Mouse (Mus musculus) embryonic facial prominence, embryonic 10.5 days (tissue): ENCODE measurements around the gene Itga7. TPM values are rescaled to one million over a fixed set of nuclear protein-coding genes. Genes with fewer than 3 reads are reported as not detected.
"Not testable (repeated sequence)": the region's sequence is repeated elsewhere in the genome, so short reads cannot be mapped to it uniquely, and the experiment has no call there.

Source experiments
- DNase-seq: peaks from one replicate; pipeline ENCODE4 v3.0.0-alpha.2; 2017; ENCODE audit warnings: low spot score
- H3K27ac ChIP-seq: fragments of 300-500 bp; sonication (generic); replicated peaks from 2 replicates; pipeline ENCODE4 v1.5.1; 2016; ENCODE audit warnings: mild to moderate bottlenecking
- H3K27me3 ChIP-seq: fragments of 300-500 bp; sonication (generic); replicated peaks from 2 replicates; pipeline ENCODE4 v1.6.1; 2016; ENCODE audit warnings: low read depth, mild to moderate bottlenecking; ENCODE audit not compliant: poor library complexity, severe bottlenecking
- H3K36me3 ChIP-seq: fragments of 300-500 bp; sonication (generic); replicated peaks from 2 replicates; pipeline ENCODE4 v1.6.1; 2016; ENCODE audit warnings: mild to moderate bottlenecking, moderate library complexity
- H3K4me1 ChIP-seq: fragments of 300-500 bp; sonication (generic); 2 replicates; pipeline ENCODE4 v1.6.1; 2016
- H3K4me3 ChIP-seq: fragments of 300-500 bp; sonication (generic); 2 replicates; pipeline ENCODE4 v1.5.1; 2016; ENCODE audit warnings: mild to moderate bottlenecking, moderate library complexity
- H3K9me3 ChIP-seq: fragments of 300-500 bp; sonication (generic); 2 replicates; pipeline ENCODE4 v1.6.1; 2016; ENCODE audit warnings: mild to moderate bottlenecking
- WGBS: fragments of 180-500 bp; shearing (Covaris S2); methylation state at CpG from one replicate; pipeline ENCODE4 v1.1.7; 2016; 5-methylcytosine and 5-hydroxymethylcytosine counted together
- polyA plus RNA-seq: library from polyadenylated mRNA; unstranded; fragments of >200 nt; fragmentation: Nextera tagmentation; extraction: Ambion mirVana; gene quantifications from 2 replicates; pipeline ENCODE4 v1.2.1, GENCODE M21; 2016

The Itga7 gene
- polyA plus RNA-seq, 1 experiment from 2014 or later, result 2.7 TPM

DNA sequence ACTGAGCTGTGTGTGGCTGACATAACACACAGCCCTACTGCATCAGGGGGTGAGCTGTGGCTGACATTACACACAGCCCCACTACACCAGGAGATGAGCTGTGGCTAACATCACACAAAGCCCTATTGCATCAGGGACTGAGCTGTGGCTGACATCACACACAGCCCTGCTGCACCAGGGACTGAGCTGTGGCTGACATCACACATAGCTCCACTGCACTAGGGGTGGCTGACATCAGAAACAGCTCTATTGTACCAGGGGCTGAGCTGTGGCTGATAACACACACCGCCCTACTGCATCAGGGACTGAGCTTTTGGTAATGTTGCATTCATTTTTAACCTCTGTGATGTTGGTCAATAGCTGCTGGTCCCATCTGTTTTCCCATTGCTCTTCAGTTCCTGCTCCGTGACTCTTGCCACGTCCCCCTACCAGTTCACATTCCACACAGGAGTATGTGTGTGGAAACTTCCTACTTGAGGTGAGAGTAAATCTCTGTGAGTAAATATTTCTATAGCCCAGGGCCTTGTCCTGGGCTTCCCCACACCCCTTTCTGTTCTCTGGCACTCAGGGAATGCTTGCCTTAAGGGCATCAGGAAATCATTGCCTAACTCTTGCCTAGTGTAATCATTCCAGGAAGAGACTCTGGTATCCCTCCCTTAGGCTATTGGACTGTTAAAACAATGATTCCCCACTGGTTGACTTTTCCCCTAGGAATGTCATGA is 47.2 kb downstream of the Itga7 start:
- H3K36me3 ChIP-seq, result no peaks in the 10 kb centered on the region
- no peak for DNase-seq
- H3K27ac ChIP-seq, result no peak overlapping the region
- no peak overlapping the region for H3K4me3 ChIP-seq
- peaks cover 6% of the 10 kb centered on the region; the same call in 1 of the 2 replicates for H3K4me1 ChIP-seq
- no peaks in the 10 kb centered on the region for H3K27me3 ChIP-seq
- 66% methylated on average over 3 of the region's 3 CpGs for WGBS
- no peaks in the 10 kb centered on the region for H3K9me3 ChIP-seq

GRCm38 (mm10) chr10:128989131-128989530 is 55.5 kb downstream of the Itga7 start, which contains the start of gene Olfr9:
TSS of gene Olfr9 (plus strand) at chr10:128989431.
- H3K4me1 ChIP-seq, H3K36me3 ChIP-seq, H3K9me3 ChIP-seq, DNase-seq, H3K4me3 ChIP-seq, H3K27me3 ChIP-seq, H3K27ac ChIP-seq: not testable (repeated sequence)
- WGBS, result 61% methylated on average over 1 of the region's 1 CpGs

GRCm38 (mm10) chr10:128990129-128990850 is 56.7 kb downstream of the Itga7 start:
- not testable (repeated sequence) for H3K9me3 ChIP-seq, DNase-seq, H3K27me3 ChIP-seq, H3K36me3 ChIP-seq, H3K4me1 ChIP-seq, H3K4me3 ChIP-seq, H3K27ac ChIP-seq
- WGBS, result 68% methylated on average over 7 of the region's 10 CpGs

GRCm38 (mm10) chr10:128990994-128991393 is 57.4 kb downstream of the Itga7 start:
- Histone ChIP-seq H3K4me1 (no peaks in the 10 kb centered on the region), H3K9me3 (no peaks in the 10 kb centered on the region)
- DNase-seq, result no peak

GRCm38 (mm10) chr10:128995796-128996195 is 62.2 kb downstream of the Itga7 start:
- 94% methylated on average over 1 of the region's 1 CpGs for WGBS
- no peaks in the 10 kb centered on the region for H3K36me3 ChIP-seq
- no peak for DNase-seq
- no peak overlapping the region for H3K4me3 ChIP-seq
- no peaks in the 10 kb centered on the region for H3K4me1 ChIP-seq
- H3K27me3 ChIP-seq, result no peaks in the 10 kb centered on the region
- no peak overlapping the region for H3K27ac ChIP-seq
- H3K9me3 ChIP-seq, result no peaks in the 10 kb centered on the region

More at GRCm38 (mm10) chr10:128990994-128991393, 57.4 kb downstream of the Itga7 start:
- Histone ChIP-seq H3K27ac (no peak overlapping the region), H3K4me3 (no peak overlapping the region), H3K27me3 (no peaks in the 10 kb centered on the region), H3K36me3 (no peaks in the 10 kb centered on the region)

DNA sequence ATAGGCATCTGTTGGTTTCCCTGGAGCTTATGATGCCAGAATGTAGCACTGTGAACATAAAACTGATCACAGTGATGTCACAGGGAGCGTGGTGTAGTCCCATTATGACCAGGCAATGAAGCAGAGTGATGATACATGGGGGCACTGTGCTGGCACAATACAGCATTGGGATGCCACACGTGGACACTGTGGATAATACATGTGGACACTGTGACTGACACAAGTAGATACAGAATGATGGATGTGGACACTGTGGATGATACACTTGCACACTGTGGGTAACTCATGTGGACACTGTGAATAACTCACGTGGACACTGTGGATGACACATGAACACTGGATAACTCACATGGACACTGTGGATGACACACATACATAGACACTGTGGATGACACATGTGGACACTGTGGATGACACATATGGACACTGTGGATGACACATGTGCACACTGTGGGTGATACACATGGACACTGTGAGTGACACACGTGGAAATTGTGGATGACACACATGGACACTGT is 63.0 kb downstream of the Itga7 start:
- 81% methylated on average over 4 of the region's 4 CpGs for WGBS
- Histone ChIP-seq H3K27me3 (no peaks in the 10 kb centered on the region), H3K4me3 (no peak overlapping the region), H3K36me3 (no peaks in the 10 kb centered on the region), H3K27ac (no peak overlapping the region), H3K9me3 (no peaks in the 10 kb centered on the region), H3K4me1 (no peaks in the 10 kb centered on the region)
- no peak for DNase-seq

- 79% methylated on average over 14 of the region's 14 CpGs for WGBS
- no peak for DNase-seq
- Histone ChIP-seq H3K27ac (no peak overlapping the region), H3K27me3 (no peaks in the 10 kb centered on the region), H3K36me3 (no peaks in the 10 kb centered on the region), H3K9me3 (no peaks in the 10 kb centered on the region), H3K4me1 (no peaks in the 10 kb centered on the region), H3K4me3 (no peak overlapping the region)
These were observed 70.7 kb downstream of the Itga7 start for GRCm38 (mm10) chr10:129004032-129004920.

Other genes starting within 250 kb of the Itga7 start
- 64.4 and 70.4 TPM in 2 replicates for gene Rab5b, start 237.6 kb upstream of the Itga7 start, polyA plus RNA-seq
- gene Pmel, start 229.6 kb upstream of the Itga7 start, polyA plus RNA-seq, result 8.6 and 17.3 TPM in 2 replicates
- gene Cdk2, start 228.8 kb upstream of the Itga7 start, polyA plus RNA-seq, result 124 and 130 TPM in 2 replicates
- gene Dgka, start 189.0 kb upstream of the Itga7 start, polyA plus RNA-seq, result 5.2 and 6.3 TPM in 2 replicates
- 56.6 and 60.0 TPM in 2 replicates for gene Pym1, start 185.9 kb upstream of the Itga7 start, polyA plus RNA-seq
- gene Mmp19, start 142.9 kb upstream of the Itga7 start, polyA plus RNA-seq, result 0.26 and 0.30 TPM in 2 replicates
- gene Dnajc14, start 129.8 kb upstream of the Itga7 start, polyA plus RNA-seq, result 51.9 and 53.7 TPM in 2 replicates
- 16.9 and 17.9 TPM in 2 replicates for gene Tmem198b, start 129.4 kb upstream of the Itga7 start, polyA plus RNA-seq
- gene Sarnp, start 116.5 kb upstream of the Itga7 start, polyA plus RNA-seq, result 259 and 263 TPM in 2 replicates
- 63.7 and 66.4 TPM in 2 replicates for gene Ormdl2, start 112.2 kb upstream of the Itga7 start, polyA plus RNA-seq
- 11.8 and 12.0 TPM in 2 replicates for gene Gdf11, start 42.1 kb upstream of the Itga7 start, polyA plus RNA-seq
- 274 and 319 TPM in 2 replicates for gene Cd63, start 32.8 kb upstream of the Itga7 start, polyA plus RNA-seq
- 11.2 and 11.9 TPM in 2 replicates for gene Rdh5, start 10.9 kb upstream of the Itga7 start, polyA plus RNA-seq
- gene Bloc1s1, start 9.8 kb upstream of the Itga7 start, polyA plus RNA-seq, result 185 and 186 TPM in 2 replicates
- gene Mettl7b, start 27.2 kb downstream of the Itga7 start, polyA plus RNA-seq, result not detected in 2 replicates
- not detected in 2 replicates for gene Olfr9, start 55.6 kb downstream of the Itga7 start, polyA plus RNA-seq
- not detected in 2 replicates for gene Olfr763, start 77.0 kb downstream of the Itga7 start, polyA plus RNA-seq
- gene Olfr764-ps1, start 106.1 kb downstream of the Itga7 start, polyA plus RNA-seq, result not detected in 2 replicates
- gene Olfr765, start 116.2 kb downstream of the Itga7 start, polyA plus RNA-seq, result not detected in 2 replicates
- gene Olfr766-ps1, start 135.2 kb downstream of the Itga7 start, polyA plus RNA-seq, result not detected in 2 replicates
- gene Olfr767, start 149.1 kb downstream of the Itga7 start, polyA plus RNA-seq, result not detected in 2 replicates
- gene Olfr768, start 165.6 kb downstream of the Itga7 start, polyA plus RNA-seq, result not detected in 2 replicates
- gene Olfr769, start 184.0 kb downstream of the Itga7 start, polyA plus RNA-seq, result not detected in 2 replicates
- not detected in 2 replicates for gene Olfr770, start 205.2 kb downstream of the Itga7 start, polyA plus RNA-seq
- gene Olfr771, start 230.9 kb downstream of the Itga7 start, polyA plus RNA-seq, result not detected in 2 replicates
- not detected in 2 replicates for gene Olfr772, start 244.1 kb downstream of the Itga7 start, polyA plus RNA-seq